Mouse (Mus musculus) liver, adult 2 months (tissue): Measurements from ENCODE around the gene St8sia1.

Experiments
- CTCF ChIP-seq: fragments of 200-500 bp; IDR thresholded peaks from 2 replicates; pipeline ENCODE4 v1.5.1; 2011; ENCODE audit warnings: low read depth, low read length, control low read depth
- POLR2A ChIP-seq: fragments of 200-500 bp; IDR thresholded peaks from 2 replicates; pipeline ENCODE4 v1.6.1; 2011; ENCODE audit warnings: low read length, control low read depth; ENCODE audit not compliant: insufficient read depth; ENCODE audit errors: extremely low read depth

DNA sequence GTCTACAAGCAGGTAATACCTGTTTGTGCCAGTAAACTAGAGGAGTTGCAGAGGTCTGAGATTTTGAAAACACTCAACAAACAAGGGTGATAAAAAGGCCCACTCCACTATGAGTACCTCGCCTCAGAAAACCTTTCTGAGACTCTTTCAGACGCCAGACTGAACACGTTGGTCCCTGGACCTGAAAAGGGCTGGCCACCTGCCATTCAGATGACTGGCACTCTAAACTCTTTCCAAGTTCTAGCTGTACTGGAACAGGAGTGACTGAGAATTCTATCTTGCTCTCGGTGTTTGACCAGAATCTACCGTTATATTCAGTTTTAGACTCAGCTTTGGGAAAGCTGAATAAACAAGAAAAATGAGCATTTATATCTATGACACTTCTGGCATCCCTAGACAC, 43.4 kb downstream of the St8sia1 start:
- no peak for TF ChIP-seq POLR2A
- no peak for TF ChIP-seq CTCF
